ENCODE assay signal across 16 mouse cellular contexts in genomic region chr6:33049705-33050420, GRCm38 (mm10). TPM values are rescaled to one million over a fixed set of nuclear protein-coding genes. Genes with fewer than 3 reads are reported as not detected.
A peak's percentile ranks its signal among the peaks of the same experiment; 100 is the strongest.
DNase-seq lines count a peak whose midpoint lies in the region; ATAC-seq and TF ChIP-seq lines count a peak whose summit lies in the region.
"Had no signal": no experiment of that assay in that cellular context is flagged by ENCODE, and none has a peak within 500 bp of the region (broad histone marks: within the 10 kb centered on the region; RNA-seq: fewer than 3 reads in every experiment).

No protein-coding gene starts in this region.

- H3K27me3 ChIP-seq in heart, postnatal 0 days (ENCODE audit: control insufficient read depth, insufficient read depth, low read length) = no peaks in the 10 kb centered on the region
- H3K27me3 ChIP-seq: embryonic facial prominence, embryonic 15.5 days; forebrain, embryonic 13.5 days; limb, embryonic 15.5 days; stomach, embryonic 15.5 days had no signal

- no peak overlapping the region for H3K9ac ChIP-seq in heart, postnatal 0 days (replicated peaks; ENCODE audit: low read depth, low read length)
- H3K9ac ChIP-seq: embryonic facial prominence, embryonic 15.5 days; forebrain, embryonic 13.5 days; limb, embryonic 15.5 days; stomach, embryonic 15.5 days had no signal

- H3K36me3 ChIP-seq in heart, postnatal 0 days (replicated peaks; ENCODE audit: control insufficient read depth, insufficient read depth, low read length) = peaks cover 26% of the 10 kb centered on the region

- WGBS in heart, postnatal 0 days = 39% methylated on average over 6 of the region's 6 CpGs

- no peak overlapping the region for H3K4me3 ChIP-seq in heart, postnatal 0 days (ENCODE audit: low read depth, low read length)
- H3K4me3 ChIP-seq: embryonic facial prominence, embryonic 15.5 days; forebrain, embryonic 13.5 days; limb, embryonic 15.5 days; stomach, embryonic 15.5 days had no signal

- intact Hi-C loops in heart, postnatal 25 days (cut with DNase I) = no loop called here

- H3K27ac ChIP-seq in heart, postnatal 0 days (ENCODE audit: low read depth) = peak overlapping the region; percentile 86
- H3K27ac ChIP-seq: embryonic facial prominence, embryonic 15.5 days; forebrain, embryonic 13.5 days; limb, embryonic 15.5 days; stomach, embryonic 15.5 days had no signal

- H3K4me2 ChIP-seq in heart, postnatal 0 days (ENCODE audit: low read depth, low read length) = peak overlapping the region; percentile 46
- H3K4me2 ChIP-seq: embryonic facial prominence, embryonic 15.5 days; forebrain, embryonic 13.5 days; limb, embryonic 15.5 days; stomach, embryonic 15.5 days had no signal

- TF ChIP-seq CTCF in heart, postnatal 0 days (IDR thresholded peaks at IDR 0.05; ENCODE audit: low read depth) = no peak

- no peaks in the 10 kb centered on the region for H3K9me3 ChIP-seq in heart, postnatal 0 days (replicated peaks; ENCODE audit: control insufficient read depth, low read length)
- H3K9me3 ChIP-seq: embryonic facial prominence, embryonic 15.5 days; forebrain, embryonic 13.5 days; limb, embryonic 15.5 days; stomach, embryonic 15.5 days had no signal

- peak; percentile 75 for ATAC-seq in heart, postnatal 0 days (ENCODE audit: insufficient read depth, low read depth)
- ATAC-seq: forebrain, embryonic 13.5 days; inflammation-experienced regulatory T-cells, adult 6 months had no signal

- peak; percentile 29 to 39 for DNase-seq in heart, adult 18-20 months
- no peak for DNase-seq in heart, postnatal 25 days (ENCODE audit: low spot score)
- peak; percentile 41 for DNase-seq in adrenal gland, postnatal 14 days
- DNase-seq in adrenal gland, postnatal 36 days = peak; percentile 54 to 67
- DNase-seq in heart, postnatal 0 days (ENCODE audit: low spot score) = peak; percentile 64
- no peak for DNase-seq in MN1 (ENCODE audit: low spot score)
- DNase-seq in spleen, adult 18-20 months = no peak
- DNase-seq: kidney, adult 9 months; kidney, postnatal 36 days; lung, postnatal 36 days; right cerebral cortex, adult 18-20 months had no signal

- peaks cover 21% of the 10 kb centered on the region; the same call in 1 of the 2 replicates for H3K4me1 ChIP-seq in heart, postnatal 0 days (ENCODE audit: control insufficient read depth, insufficient read depth)
- H3K4me1 ChIP-seq: embryonic facial prominence, embryonic 15.5 days; forebrain, embryonic 13.5 days; limb, embryonic 15.5 days; stomach, embryonic 15.5 days had no signal

- TF ChIP-seq EP300 in heart, postnatal 0 days (IDR thresholded peaks at IDR 0.05; ENCODE audit: low read depth) = no peak

RNA-seq across cellular contexts. Expression of gene Chchd3, which starts 10.2 kb away (rescaled TPM):
- total RNA-seq in heart, adult 18-20 months (2021) = 100 to 1,000 TPM; 480 to 545 TPM
- 100 to 1,000 TPM; 549 to 559 TPM for total RNA-seq in heart, postnatal 25 days (2021)
- 274 and 287 TPM in 2 replicates for total RNA-seq in adrenal gland, postnatal 14 days (2021)
- 100 to 1,000 TPM; 190 to 224 TPM for total RNA-seq in adrenal gland, postnatal 36 days (2021)
- total RNA-seq in heart, postnatal 0 days (2014; rRNA removed; ENCODE audit: low replicate concordance) = 285 and 314 TPM in 2 replicates
- 332 and 347 TPM in 2 replicates for polyA plus RNA-seq in heart, postnatal 0 days (2015; fragmentation: Nextera tagmentation; extraction: Ambion mirVana)

Comparison
In these comparisons a context has a peak if more than half of its experiments do, and no peak if none do; other contexts are left out.
1. DNase-seq: peak in heart, adult 18-20 months (2 of 2), adrenal gland, postnatal 14 days (single experiment), adrenal gland, postnatal 36 days (2 of 2) and heart, postnatal 0 days (single experiment); none in heart, postnatal 25 days (single experiment), MN1 (single experiment) and spleen, adult 18-20 months (0 of 2).